Comparison of ENCODE assay signal across 51 mouse cellular contexts in genomic region chr8:9868094-9868493, GRCm38 (mm10). TPM values are rescaled to one million over a fixed set of nuclear protein-coding genes. Genes with fewer than 3 reads are reported as not detected.
"Had no signal": no experiment of that assay in that cellular context is flagged by ENCODE, and none has a peak within 500 bp of the region (broad histone marks: within the 10 kb centered on the region; RNA-seq: fewer than 3 reads in every experiment).

No protein-coding gene starts in this region.

- DNase-seq: heart, postnatal 10 days; heart, postnatal 14 days; heart, postnatal 36 days; heart, postnatal 4 days; kidney, adult 11 months; kidney, adult 18-20 months; kidney, adult 2 months; kidney, adult 8-10 months; kidney, adult 9 months; kidney, postnatal 10 days; kidney, postnatal 14 days; kidney, postnatal 25 days; kidney, postnatal 36 days; kidney, postnatal 4 days; layer of hippocampus, adult 9-11 months; layer of hippocampus, postnatal 36 days had no signal

- H3K9ac ChIP-seq: heart, embryonic 12.5 days; heart, embryonic 13.5 days; heart, embryonic 15.5 days; hindbrain, embryonic 12.5 days; hindbrain, embryonic 13.5 days; hindbrain, embryonic 14.5 days; hindbrain, embryonic 15.5 days; intestine, embryonic 15.5 days; kidney, embryonic 15.5 days had no signal

- H3K4me1 ChIP-seq: heart, embryonic 12.5 days; heart, embryonic 13.5 days; heart, embryonic 15.5 days; hindbrain, embryonic 10.5 days; hindbrain, embryonic 12.5 days; hindbrain, embryonic 13.5 days; hindbrain, embryonic 15.5 days; intestine, embryonic 15.5 days; kidney, embryonic 15.5 days had no signal

- H3K4me3 ChIP-seq: heart, embryonic 12.5 days; heart, embryonic 13.5 days; heart, embryonic 15.5 days; hindbrain, embryonic 10.5 days; hindbrain, embryonic 12.5 days; hindbrain, embryonic 13.5 days; hindbrain, embryonic 15.5 days; intestine, embryonic 15.5 days; kidney, embryonic 15.5 days; layer of hippocampus, adult 2 months; left cerebral cortex, adult 2 months had no signal

- H3K27ac ChIP-seq: heart, embryonic 13.5 days; heart, embryonic 15.5 days; hindbrain, embryonic 10.5 days; hindbrain, embryonic 12.5 days; hindbrain, embryonic 13.5 days; hindbrain, embryonic 14.5 days; hindbrain, embryonic 15.5 days; hindbrain, postnatal 0 days; intestine, embryonic 15.5 days; kidney, embryonic 15.5 days; kidney, postnatal 0 days; layer of hippocampus, adult 2 months; left cerebral cortex, adult 2 months had no signal

- H3K36me3 ChIP-seq: heart, embryonic 12.5 days; heart, embryonic 13.5 days; heart, embryonic 15.5 days; hindbrain, embryonic 10.5 days; hindbrain, embryonic 12.5 days; hindbrain, embryonic 13.5 days; hindbrain, embryonic 15.5 days; intestine, embryonic 15.5 days; kidney, embryonic 15.5 days had no signal

- H3K27me3 ChIP-seq: heart, embryonic 12.5 days; heart, embryonic 13.5 days; heart, embryonic 15.5 days; hindbrain, embryonic 12.5 days; hindbrain, embryonic 13.5 days; hindbrain, embryonic 15.5 days; intestine, embryonic 15.5 days; kidney, embryonic 15.5 days had no signal

RNA-seq across cellular contexts. Expression of gene Gm10217, which starts 4.0 kb away (rescaled TPM):
- total RNA-seq: heart, postnatal 10 days; heart, postnatal 14 days; heart, postnatal 25 days; heart, postnatal 36 days; heart, postnatal 4 days; hematopoietic stem cell, adult 5-6 weeks; hindbrain, postnatal 0 days; layer of hippocampus, adult 18-20 months; layer of hippocampus, adult 2 months; layer of hippocampus, adult 8-10 months; layer of hippocampus, postnatal 10 days; layer of hippocampus, postnatal 14 days; layer of hippocampus, postnatal 25 days; layer of hippocampus, postnatal 36 days; left cerebral cortex, adult 18-20 months; left cerebral cortex, adult 2 months; left cerebral cortex, adult 8-10 months had no signal
- polyA plus RNA-seq: heart, embryonic 12.5 days; heart, embryonic 13.5 days; heart, embryonic 14.5 days; heart, embryonic 15.5 days; heart, embryonic 16.5 days; heart, postnatal 0 days; hindbrain, embryonic 10.5 days; hindbrain, embryonic 11.5 days; hindbrain, embryonic 12.5 days; hindbrain, embryonic 13.5 days; hindbrain, embryonic 14.5 days; hindbrain, embryonic 15.5 days; hindbrain, embryonic 16.5 days; hindbrain, postnatal 0 days; inflammation-experienced regulatory T-cells, adult 6 months; intestine, embryonic 14.5 days; intestine, embryonic 15.5 days; intestine, embryonic 16.5 days; intestine, postnatal 0 days; kidney, adult 2 months; kidney, embryonic 14.5 days; kidney, embryonic 15.5 days; kidney, embryonic 16.5 days; kidney, postnatal 0 days; large intestine, adult 2 months had no signal
